Comparison of ENCODE assay signal across 7 mouse cellular contexts in the genomic region with DNA sequence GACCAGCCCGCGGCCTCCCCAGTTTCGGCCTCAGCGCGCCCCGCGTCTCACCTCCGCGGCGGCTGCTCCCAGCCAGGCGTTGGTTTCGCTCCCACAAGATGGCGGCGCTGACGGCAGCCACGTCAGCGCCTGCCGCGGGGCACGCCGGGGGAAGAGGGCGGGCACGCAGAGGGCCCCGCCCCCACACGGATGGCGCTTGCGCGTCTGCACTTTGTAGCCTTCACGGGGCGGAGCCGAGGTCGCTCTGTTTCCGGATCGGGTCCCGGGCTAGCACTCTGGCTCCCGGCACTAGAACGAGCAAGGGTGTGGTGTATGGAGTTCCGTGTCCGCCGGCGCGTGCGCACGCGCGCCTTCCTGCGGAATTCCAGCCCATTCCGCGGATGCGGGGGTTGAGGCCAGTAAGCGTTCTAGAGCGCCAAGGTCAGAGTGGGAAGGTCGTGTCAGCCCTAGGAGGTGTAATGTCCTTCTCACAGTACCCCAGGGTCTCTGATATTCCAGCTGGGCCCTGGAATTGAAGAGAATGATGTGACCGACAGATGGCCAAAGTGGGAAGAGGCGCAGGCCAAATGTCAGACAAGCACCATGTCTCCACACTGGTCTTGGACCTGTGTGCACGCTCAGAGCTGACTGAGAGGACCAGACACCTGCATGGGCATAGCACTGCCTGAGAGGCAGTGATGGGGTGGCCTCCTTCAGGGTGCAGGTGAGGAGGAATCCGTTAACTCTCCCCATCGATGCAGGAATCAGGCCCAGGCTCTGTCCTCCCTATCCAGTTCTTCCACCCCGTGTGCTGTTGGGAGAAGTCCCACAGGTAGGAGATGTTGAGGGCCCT. TPM values are rescaled to one million over a fixed set of nuclear protein-coding genes. Genes with fewer than 3 reads are reported as not detected.
DNase-seq lines count a peak whose midpoint lies in the region; ATAC-seq and TF ChIP-seq lines count a peak whose summit lies in the region.

Gene Arf1 (minus strand): TSS at position 149 of the 832 bp plus-strand sequence.

- peak; percentile 71 for TF ChIP-seq POLR2A in small intestine, adult 2 months (IDR thresholded peaks at IDR 0.05; ENCODE audit: low read depth, low read length)

- peaks cover 9% of the 10 kb centered on the region; the same call in 1 of the 2 replicates for H3K4me1 ChIP-seq in intestine, postnatal 0 days (replicated peaks; ENCODE audit: control insufficient read depth, insufficient read depth, low read length)
- H3K4me1 ChIP-seq in midbrain, embryonic 12.5 days = peaks cover 39% of the 10 kb centered on the region
- H3K4me1 ChIP-seq in small intestine, adult 2 months (ENCODE audit: control insufficient read depth, insufficient read depth, insufficient read length, low read length) = peaks cover 23% of the 10 kb centered on the region

- peak within 1 kb of the TSS; percentile 99 for H3K4me3 ChIP-seq in intestine, postnatal 0 days (ENCODE audit: low read depth, low read length)
- peak within 1 kb of the TSS; percentile 99 for H3K4me3 ChIP-seq in midbrain, embryonic 12.5 days
- H3K4me3 ChIP-seq in small intestine, adult 2 months (ENCODE audit: low read depth, low read length) = peak within 1 kb of the TSS; percentile 88

- peak within 1 kb of the TSS; percentile 100 for H3K27ac ChIP-seq in intestine, postnatal 0 days (ENCODE audit: low read depth, low read length)
- H3K27ac ChIP-seq in midbrain, embryonic 12.5 days (replicated peaks) = peak within 1 kb of the TSS; percentile 95
- peak within 1 kb of the TSS; percentile 98 for H3K27ac ChIP-seq in small intestine, adult 2 months (ENCODE audit: insufficient read depth, low read depth, low read length)

- peak within 1 kb of the TSS; percentile 100 for H3K9ac ChIP-seq in intestine, postnatal 0 days (ENCODE audit: low read depth, low read length)
- H3K9ac ChIP-seq in midbrain, embryonic 12.5 days (replicated peaks) = peak within 1 kb of the TSS; percentile 99

- H3K4me2 ChIP-seq in intestine, postnatal 0 days (replicated peaks; ENCODE audit: low read depth) = peak within 1 kb of the TSS; percentile 74
- H3K4me2 ChIP-seq in midbrain, embryonic 12.5 days (replicated peaks) = peak within 1 kb of the TSS; percentile 96

- peak; percentile 95 for DNase-seq in adrenal gland, adult 8-10 months
- DNase-seq in embryo, embryonic 9.5 days (ENCODE audit: extremely low spot score) = peak; percentile 96
- DNase-seq in gonadal fat pad, adult 2 months (ENCODE audit: low read depth) = no peak
- DNase-seq in left cerebral cortex, postnatal 4 days = peak; percentile 97

- H3K27me3 ChIP-seq in intestine, postnatal 0 days (replicated peaks; ENCODE audit: control insufficient read depth, insufficient read depth, low read length) = no peaks in the 10 kb centered on the region
- H3K27me3 ChIP-seq in midbrain, embryonic 12.5 days = peaks cover 4% of the 10 kb centered on the region; the same call in 1 of the 2 replicates
- H3K27me3 ChIP-seq in small intestine, adult 2 months (ENCODE audit: control insufficient read depth, insufficient read depth, low read length) = no peaks in the 10 kb centered on the region

- 0 out of 2 replicates have a peak, but pooled peaks have one; percentile 13 for TF ChIP-seq CTCF in intestine, postnatal 0 days (IDR thresholded peaks at IDR 0.05; ENCODE audit: low read depth)
- no peak for TF ChIP-seq CTCF in small intestine, adult 2 months (IDR thresholded peaks at IDR 0.05; ENCODE audit: extremely low read depth, insufficient read length, insufficient replicate concordance, low read depth, low read length)

- H3K9me3 ChIP-seq in intestine, postnatal 0 days (ENCODE audit: control insufficient read depth) = no peaks in the 10 kb centered on the region
- no peaks in the 10 kb centered on the region for H3K9me3 ChIP-seq in midbrain, embryonic 12.5 days

- intact Hi-C loops in left cerebral cortex, postnatal 4 days (cut with DNase I) = no loop called here

- peak; percentile 93 for ATAC-seq in intestine, postnatal 0 days
- ATAC-seq in midbrain, embryonic 12.5 days (ENCODE audit: low FRiP score, low read depth) = peak; percentile 94

- H3K36me3 ChIP-seq in intestine, postnatal 0 days (ENCODE audit: control insufficient read depth, insufficient read depth) = peaks cover 4% of the 10 kb centered on the region; the same call in 1 of the 2 replicates
- peaks cover 3% of the 10 kb centered on the region; the same call in 1 of the 2 replicates for H3K36me3 ChIP-seq in midbrain, embryonic 12.5 days
- peaks cover 6% of the 10 kb centered on the region for H3K36me3 ChIP-seq in small intestine, adult 2 months (ENCODE audit: control insufficient read depth, insufficient read depth, low read length)

- 4% methylated on average over 57 of the region's 59 CpGs for WGBS in intestine, postnatal 0 days
- 5% methylated on average over 59 of the region's 59 CpGs for WGBS in midbrain, embryonic 12.5 days
- 5% methylated on average over 59 of the region's 59 CpGs for WGBS in small intestine, adult 2 months

RNA-seq across cellular contexts. Expression of gene Arf1, which starts in this region (rescaled TPM):
- 100 to 1,000 TPM; 408 to 506 (median 446) TPM for total RNA-seq in adrenal gland, adult 8-10 months (2022)
- 639 and 653 TPM in 2 replicates for polyA plus RNA-seq in gonadal fat pad, adult 2 months (2012; rRNA removed)
- 574 and 605 TPM in 2 replicates for polyA plus RNA-seq in intestine, postnatal 0 days (2015; fragmentation: Nextera tagmentation; extraction: Ambion mirVana)
- 100 to 1,000 TPM; 389 TPM for total RNA-seq in left cerebral cortex, postnatal 4 days (2021)
- 539 and 564 TPM in 2 replicates for polyA plus RNA-seq in midbrain, embryonic 12.5 days (2016; fragmentation: Nextera tagmentation; extraction: Ambion mirVana)
- 472 and 885 TPM in 2 replicates for polyA plus RNA-seq in small intestine, adult 2 months (2012; rRNA removed)
